ENCODE assay signal across 8 mouse cellular contexts in genomic region chr10:59221473-59222270, GRCm38 (mm10). TPM values are rescaled to one million over a fixed set of nuclear protein-coding genes. Genes with fewer than 3 reads are reported as not detected.
A peak's percentile ranks its signal among the peaks of the same experiment; 100 is the strongest.
DNase-seq lines count a peak whose midpoint lies in the region; ATAC-seq and TF ChIP-seq lines count a peak whose summit lies in the region.

TSS of gene Sept10 (minus strand) at chr10:59221847.
TSS of gene Sowahc (plus strand) at chr10:59221953.

- TF ChIP-seq EP300 in heart, postnatal 0 days (IDR thresholded peaks at IDR 0.05; ENCODE audit: low read depth), result peak; percentile 58; the same call in 1 of the 2 replicates
- TF ChIP-seq EP300 in liver, embryonic 14.5 days (IDR thresholded peaks at IDR 0.05; ENCODE audit: low read depth), result no peak

- no peaks in the 10 kb centered on the region for H3K9me3 ChIP-seq in E14TG2a.4 (ENCODE audit: low read length)
- H3K9me3 ChIP-seq in forebrain, embryonic 13.5 days (replicated peaks), result no peaks in the 10 kb centered on the region
- no peaks in the 10 kb centered on the region for H3K9me3 ChIP-seq in heart, postnatal 0 days (replicated peaks; ENCODE audit: control insufficient read depth, low read length)
- no peaks in the 10 kb centered on the region for H3K9me3 ChIP-seq in liver, embryonic 14.5 days (ENCODE audit: control insufficient read depth, low read length)
- no peaks in the 10 kb centered on the region for H3K9me3 ChIP-seq in stomach, embryonic 15.5 days

- DNase-seq in heart, postnatal 0 days (ENCODE audit: low spot score), result peak; percentile 94
- DNase-seq in kidney, postnatal 36 days, result peak; percentile 98 to 100
- DNase-seq in liver, embryonic 14.5 days (ENCODE audit: low read depth in 3 of 3, low spot score in 3 of 3), result peak; percentile 61 to 74 (median 67)
- peak; percentile 99 for DNase-seq in neural tube, embryonic 10.5 days (ENCODE audit: extremely low spot score, low spot score)

- H3K27me3 ChIP-seq in E14TG2a.4 (ENCODE audit: insufficient read depth, low read length), result peaks cover 21% of the 10 kb centered on the region
- no peaks in the 10 kb centered on the region for H3K27me3 ChIP-seq in forebrain, embryonic 13.5 days
- no peaks in the 10 kb centered on the region for H3K27me3 ChIP-seq in heart, postnatal 0 days (ENCODE audit: control insufficient read depth, insufficient read depth, low read length)
- H3K27me3 ChIP-seq in liver, embryonic 14.5 days (ENCODE audit: control insufficient read depth, insufficient read depth, low read length), result peaks cover 47% of the 10 kb centered on the region
- H3K27me3 ChIP-seq in stomach, embryonic 15.5 days (replicated peaks), result no peaks in the 10 kb centered on the region

- H3K4me3 ChIP-seq in E14TG2a.4 (replicated peaks; ENCODE audit: low read length), result peak within 1 kb of the TSS; percentile 91
- peak within 1 kb of the TSS; percentile 58 for H3K4me3 ChIP-seq in forebrain, embryonic 13.5 days
- peak within 1 kb of the TSS; percentile 89 for H3K4me3 ChIP-seq in heart, postnatal 0 days (ENCODE audit: low read depth, low read length)
- H3K4me3 ChIP-seq in liver, embryonic 14.5 days (ENCODE audit: insufficient read depth in 1 of 2, low read depth in 2 of 2, low read length in 2 of 2), result peak within 1 kb of the TSS; percentile 62 to 64
- H3K4me3 ChIP-seq in stomach, embryonic 15.5 days (replicated peaks), result peak within 1 kb of the TSS; percentile 84

- peak within 1 kb of the TSS; percentile 86 for H3K9ac ChIP-seq in forebrain, embryonic 13.5 days
- peak within 1 kb of the TSS; percentile 92 for H3K9ac ChIP-seq in heart, postnatal 0 days (replicated peaks; ENCODE audit: low read depth, low read length)
- H3K9ac ChIP-seq in liver, embryonic 14.5 days (replicated peaks), result peak within 1 kb of the TSS; percentile 52
- H3K9ac ChIP-seq in stomach, embryonic 15.5 days, result peak within 1 kb of the TSS; percentile 84

- H3K36me3 ChIP-seq in E14TG2a.4 (ENCODE audit: insufficient read depth, low read length), result peaks cover 9% of the 10 kb centered on the region
- no peaks in the 10 kb centered on the region for H3K36me3 ChIP-seq in forebrain, embryonic 13.5 days (ENCODE audit: poor library complexity, severe bottlenecking)
- no peaks in the 10 kb centered on the region for H3K36me3 ChIP-seq in heart, postnatal 0 days (replicated peaks; ENCODE audit: control insufficient read depth, insufficient read depth, low read length)
- no peaks in the 10 kb centered on the region for H3K36me3 ChIP-seq in liver, embryonic 14.5 days (replicated peaks; ENCODE audit: control insufficient read depth, insufficient read depth, low read depth)
- no peaks in the 10 kb centered on the region for H3K36me3 ChIP-seq in stomach, embryonic 15.5 days

- ATAC-seq in cerebellum, adult (ENCODE audit: insufficient number of reproducible peaks, low FRiP score, low TSS enrichment), result peak; percentile 92
- ATAC-seq in forebrain, embryonic 13.5 days, result peak; percentile 97
- peak; percentile 97 for ATAC-seq in heart, postnatal 0 days (ENCODE audit: insufficient read depth, low read depth)
- ATAC-seq in liver, embryonic 14.5 days (ENCODE audit: insufficient read depth), result peak; percentile 90
- peak; percentile 95 for ATAC-seq in stomach, embryonic 15.5 days (ENCODE audit: insufficient read depth, low FRiP score, low read depth)

- H3K27ac ChIP-seq in forebrain, embryonic 13.5 days, result peak within 1 kb of the TSS; percentile 93
- H3K27ac ChIP-seq in heart, postnatal 0 days (ENCODE audit: low read depth), result peak within 1 kb of the TSS; percentile 93
- H3K27ac ChIP-seq in liver, embryonic 14.5 days, result no peak within 1 kb of the TSS
- peak within 1 kb of the TSS; percentile 95 for H3K27ac ChIP-seq in stomach, embryonic 15.5 days

- peaks cover 17% of the 10 kb centered on the region for H3K4me1 ChIP-seq in E14TG2a.4 (replicated peaks; ENCODE audit: low read depth, low read length)
- H3K4me1 ChIP-seq in forebrain, embryonic 13.5 days, result peaks cover 30% of the 10 kb centered on the region
- H3K4me1 ChIP-seq in heart, postnatal 0 days (ENCODE audit: control insufficient read depth, insufficient read depth), result peaks cover 6% of the 10 kb centered on the region
- no peaks in the 10 kb centered on the region for H3K4me1 ChIP-seq in liver, embryonic 14.5 days (replicated peaks; ENCODE audit: control insufficient read depth in 2 of 2, insufficient read depth in 2 of 2, low read length in 1 of 2)
- H3K4me1 ChIP-seq in stomach, embryonic 15.5 days, result peaks cover 13% of the 10 kb centered on the region

- WGBS in forebrain, embryonic 13.5 days, result under 1% methylated on average over 83 of the region's 84 CpGs
- under 1% methylated on average over 83 of the region's 84 CpGs for WGBS in heart, postnatal 0 days
- WGBS in liver, embryonic 14.5 days (ENCODE audit: insufficient replicate concordance), result under 1% methylated on average over 84 of the region's 84 CpGs
- WGBS in stomach, embryonic 15.5 days, result under 1% methylated on average over 84 of the region's 84 CpGs

- H3K4me2 ChIP-seq in forebrain, embryonic 13.5 days, result peak within 1 kb of the TSS; percentile 100
- peak within 1 kb of the TSS; percentile 99 for H3K4me2 ChIP-seq in heart, postnatal 0 days (ENCODE audit: low read depth, low read length)
- H3K4me2 ChIP-seq in liver, embryonic 14.5 days (ENCODE audit: low read depth), result peak within 1 kb of the TSS; percentile 80
- H3K4me2 ChIP-seq in stomach, embryonic 15.5 days, result peak within 1 kb of the TSS; percentile 98

- TF ChIP-seq CTCF in E14TG2a.4 (conservative IDR thresholded peaks at IDR 0.05; ENCODE audit: low read length), result no peak
- TF ChIP-seq CTCF in heart, postnatal 0 days (IDR thresholded peaks at IDR 0.05; ENCODE audit: low read depth), result no peak
- TF ChIP-seq CTCF in liver, embryonic 14.5 days (IDR thresholded peaks at IDR 0.05; ENCODE audit: low read depth), result no peak

RNA-seq across cellular contexts. Expression of gene Sept10, which starts in this region (rescaled TPM):
- polyA plus RNA-seq in forebrain, embryonic 13.5 days (2015; fragmentation: Nextera tagmentation; extraction: Ambion mirVana), result 33.3 and 34.0 TPM in 2 replicates
- 33.8 and 37.8 TPM in 2 replicates for total RNA-seq in heart, postnatal 0 days (2014; rRNA removed; ENCODE audit: low replicate concordance)
- polyA plus RNA-seq in heart, postnatal 0 days (2015; fragmentation: Nextera tagmentation; extraction: Ambion mirVana), result 27.8 and 30.3 TPM in 2 replicates
- polyA plus RNA-seq in liver, embryonic 14.5 days (2012; rRNA removed), result 5.2 and 8.1 TPM in 2 replicates
- polyA plus RNA-seq in liver, embryonic 14.5 days (2014; fragmentation: Nextera tagmentation; extraction: Ambion mirVana), result 10.2 and 10.9 TPM in 2 replicates
- 38.6 and 41.7 TPM in 2 replicates for polyA plus RNA-seq in stomach, embryonic 15.5 days (2015; fragmentation: Nextera tagmentation; extraction: Ambion mirVana)

RNA-seq across cellular contexts. Expression of gene Sowahc, which starts in this region (rescaled TPM):
- 12.9 and 15.1 TPM in 2 replicates for polyA plus RNA-seq in forebrain, embryonic 13.5 days (2015; fragmentation: Nextera tagmentation; extraction: Ambion mirVana)
- total RNA-seq in heart, postnatal 0 days (2014; rRNA removed; ENCODE audit: low replicate concordance), result 2.4 TPM in 2 replicates
- polyA plus RNA-seq in heart, postnatal 0 days (2015; fragmentation: Nextera tagmentation; extraction: Ambion mirVana), result 0.97 and 1.2 TPM in 2 replicates
- polyA plus RNA-seq in liver, embryonic 14.5 days (2012; rRNA removed), result 0.73 and 0.95 TPM in 2 replicates
- polyA plus RNA-seq in liver, embryonic 14.5 days (2014; fragmentation: Nextera tagmentation; extraction: Ambion mirVana), result 1.1 and 1.4 TPM in 2 replicates
- polyA plus RNA-seq in stomach, embryonic 15.5 days (2015; fragmentation: Nextera tagmentation; extraction: Ambion mirVana), result 13.7 and 13.9 TPM in 2 replicates
